Mouse (Mus musculus): ENCODE results near the gene Mier2.

DNA sequence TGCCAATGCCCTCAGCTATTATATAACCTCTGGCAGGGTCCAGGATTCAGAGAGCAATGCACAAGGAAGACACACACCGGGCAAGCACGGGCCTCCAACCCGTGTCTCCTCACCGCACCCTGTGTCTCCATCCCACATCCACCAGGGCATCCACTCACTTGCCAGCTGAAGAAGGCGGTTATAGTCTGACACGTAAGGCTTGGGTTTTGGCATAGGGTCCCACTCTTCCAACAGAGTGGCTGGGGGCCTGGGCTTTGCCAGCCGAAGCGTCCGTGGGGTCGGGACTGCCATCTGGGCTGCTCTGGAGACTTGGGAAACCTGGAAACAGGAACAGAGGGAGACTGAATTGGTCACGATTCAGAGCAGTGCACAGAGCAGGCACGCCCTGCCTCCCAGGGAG is 24.8 kb upstream of the Mier2 start:
- TF ChIP-seq EP300 (IDR thresholded peaks at IDR 0.05; ENCODE audit: low read depth) (no peak), CTCF (IDR thresholded peaks at IDR 0.05; ENCODE audit: low read depth) (no peak)
